Mouse (Mus musculus) lung, embryonic 14.5 days (tissue): ENCODE data around the gene Mindy4. TPM values are rescaled to one million over a fixed set of nuclear protein-coding genes. Genes with fewer than 3 reads are reported as not detected.

Experiments used
- ATAC-seq: fragments of 200-750 bp; cut with Nextera tagmentation; 2 replicates; pipeline ENCODE4 v1.8.0; 2017; ENCODE audit warnings: mild to moderate bottlenecking, moderate TSS enrichment, moderate library complexity; ENCODE audit not compliant: insufficient read depth
- DNase-seq: peaks from one replicate; pipeline ENCODE4 v3.0.0-alpha.2; 2015
- H3K27ac ChIP-seq: fragments of 300-500 bp; sonication (generic); 2 replicates; pipeline ENCODE4 v1.5.1; 2014; ENCODE audit warnings: low read depth, mild to moderate bottlenecking, moderate library complexity
- H3K27me3 ChIP-seq: fragments of 300-500 bp; sonication (generic); 2 replicates; pipeline ENCODE4 v1.6.1; 2014; ENCODE audit warnings: low read length, control low read depth; ENCODE audit not compliant: insufficient read depth
- H3K36me3 ChIP-seq: fragments of 300-500 bp; sonication (generic); 2 replicates; pipeline ENCODE4 v1.6.1; 2014; ENCODE audit warnings: control low read depth; ENCODE audit not compliant: insufficient read depth
- H3K4me1 ChIP-seq: fragments of 300-500 bp; sonication (generic); 2 replicates; pipeline ENCODE4 v1.6.1; 2014; ENCODE audit warnings: antibody characterized with exemption, control low read depth; ENCODE audit not compliant: insufficient read depth
- H3K4me2 ChIP-seq: fragments of 300-500 bp; sonication (generic); 2 replicates; pipeline ENCODE4 v1.6.1; 2014; ENCODE audit warnings: mild to moderate bottlenecking
- H3K4me3 ChIP-seq: fragments of 300-500 bp; sonication (generic); 2 replicates; pipeline ENCODE4 v1.5.1; 2014; ENCODE audit warnings: low read depth, low read length
- H3K9ac ChIP-seq: fragments of 300-500 bp; sonication (generic); 2 replicates; pipeline ENCODE4 v1.6.1; 2014
- H3K9me3 ChIP-seq: fragments of 300-500 bp; sonication (generic); 2 replicates; pipeline ENCODE4 v1.6.1; 2016; ENCODE audit warnings: low read depth, low read length, control low read depth
- CTCF ChIP-seq: IDR thresholded peaks from 2 replicates; pipeline ENCODE4 v1.5.1; 2016; ENCODE audit warnings: antibody characterized with exemption, low read depth
- WGBS: fragments of 180-500 bp; shearing (Covaris S2); extraction: QIAGEN DNeasy Blood & Tissue Kit; methylation state at CpG from one replicate; pipeline ENCODE4 v1.1.7; 2014; 5-methylcytosine and 5-hydroxymethylcytosine counted together
- polyA plus RNA-seq: library from polyadenylated mRNA; unstranded; fragments of >200 nt; fragmentation: Nextera tagmentation; extraction: Ambion mirVana; gene quantifications from 2 replicates; pipeline ENCODE4 v1.2.1, GENCODE M21; 2014

The Mindy4 gene
- 17.7 and 18.8 TPM in 2 replicates for polyA plus RNA-seq

DNA sequence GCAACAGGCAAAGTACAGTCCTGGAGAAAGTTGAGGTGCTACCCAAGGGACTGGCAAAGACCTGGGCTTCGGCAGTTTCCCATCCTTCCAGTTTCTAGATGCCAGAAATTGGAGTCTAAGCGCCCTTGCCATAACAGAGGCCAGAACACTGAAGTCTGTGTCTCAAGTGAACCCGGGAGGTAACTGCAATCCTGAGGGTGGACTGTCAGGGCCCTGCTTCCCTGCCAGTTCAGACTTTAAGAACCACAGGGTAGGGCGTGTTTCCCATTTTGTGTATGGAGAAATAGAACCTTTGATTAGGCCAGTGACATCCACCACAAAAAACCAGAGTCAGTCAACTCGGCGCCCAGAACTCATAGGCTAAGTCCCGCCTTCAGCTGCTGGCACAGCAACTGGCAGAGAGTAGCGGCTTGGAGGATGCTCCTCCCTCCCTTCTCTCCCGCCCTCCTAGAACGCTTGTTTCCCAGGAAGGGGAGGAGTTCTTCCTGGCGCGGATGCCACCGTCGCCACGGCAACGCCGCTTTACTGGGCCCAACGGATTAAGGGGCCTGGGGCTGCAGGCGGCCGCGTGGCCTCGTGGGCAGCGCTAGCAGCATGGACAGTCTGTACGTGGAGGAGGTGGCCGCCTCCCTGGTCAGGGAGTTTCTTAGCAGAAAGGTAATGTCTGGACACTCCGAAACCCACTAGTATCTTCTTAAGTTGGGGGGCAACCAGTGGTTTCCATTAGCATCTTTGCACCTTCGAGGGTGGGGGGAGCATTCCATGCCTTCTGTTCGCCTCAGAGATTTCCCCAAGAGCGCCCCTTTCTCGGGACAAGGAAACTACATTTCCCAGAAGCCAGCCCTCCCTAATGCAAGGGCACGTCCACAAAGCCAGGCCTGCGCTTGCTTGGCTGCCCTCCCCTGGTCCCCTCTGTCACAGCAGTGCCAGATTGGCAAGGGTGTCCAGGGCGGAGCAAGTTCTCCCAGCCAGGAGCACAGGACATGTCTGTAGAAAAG lies at the start of gene Mindy4:
Gene Mindy4, plus strand, starts transcription at position 471 of the 998 bp plus-strand sequence.
- ATAC-seq = peak; percentile 96
- peak; percentile 97 for DNase-seq
- Histone ChIP-seq H3K4me1 (no peaks in the 10 kb centered on the region), H3K4me3 (peak within 1 kb of the TSS; percentile 47), H3K36me3 (no peaks in the 10 kb centered on the region), H3K27ac (peak within 1 kb of the TSS; percentile 78), H3K9me3 (no peaks in the 10 kb centered on the region), H3K4me2 (peak within 1 kb of the TSS; percentile 65), H3K9ac (peak within 1 kb of the TSS; percentile 56), H3K27me3 (no peaks in the 10 kb centered on the region)
- TF ChIP-seq CTCF = peak; percentile 60
- 4% methylated on average over 33 of the region's 33 CpGs for WGBS

DNA sequence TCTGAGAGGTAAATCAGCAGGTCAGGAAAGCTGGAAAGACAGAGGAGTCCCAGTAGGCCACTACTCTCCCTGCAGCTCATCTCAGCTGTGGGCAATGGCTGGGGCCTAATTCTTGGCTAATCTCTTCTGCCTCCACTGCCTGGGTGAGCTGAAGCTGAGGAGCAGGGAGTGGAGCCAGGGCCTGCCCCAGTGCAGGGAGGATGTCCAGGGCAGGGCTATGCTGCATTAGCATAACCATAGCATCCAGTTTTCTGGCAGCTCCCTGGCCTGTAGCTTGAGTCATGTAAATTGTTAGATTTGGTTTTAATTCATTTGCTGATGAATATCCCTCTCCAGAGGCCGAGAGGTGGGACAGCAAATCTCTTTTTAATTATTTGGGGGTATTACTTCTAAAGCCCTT lies 43.9 kb upstream of the Mindy4 start:
- Histone ChIP-seq H3K9me3 (no peaks in the 10 kb centered on the region), H3K4me1 (no peaks in the 10 kb centered on the region), H3K36me3 (no peaks in the 10 kb centered on the region), H3K9ac (no peak overlapping the region), H3K27ac (no peak overlapping the region), H3K27me3 (no peaks in the 10 kb centered on the region), H3K4me3 (no peak overlapping the region), H3K4me2 (no peak overlapping the region)
- 58% methylated on average over 1 of the region's 1 CpGs for WGBS
- ATAC-seq = no peak
- DNase-seq = no peak
- no peak for TF ChIP-seq CTCF

DNA sequence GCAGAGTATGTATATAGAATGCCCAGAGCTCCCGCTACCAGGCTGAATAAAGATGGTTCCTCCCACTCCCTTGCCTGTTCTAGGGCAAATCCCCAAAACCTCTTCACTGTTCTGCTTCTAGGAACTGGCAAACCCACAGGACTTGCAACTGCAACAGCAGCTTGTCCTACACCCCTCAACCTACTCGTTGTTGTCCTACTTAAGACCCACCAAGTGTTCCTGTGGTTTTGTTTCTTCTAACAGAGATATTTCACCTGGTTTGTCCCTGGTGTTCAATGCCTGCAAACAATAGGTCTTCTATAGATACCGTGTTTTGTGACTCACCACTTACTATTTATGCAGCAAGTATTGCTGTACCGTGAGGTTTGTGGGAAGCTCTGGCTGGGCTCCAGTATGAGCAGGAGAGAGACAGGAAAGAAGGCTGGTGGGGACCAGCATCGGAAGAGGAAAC lies 41.8 kb upstream of the Mindy4 start:
- Histone ChIP-seq H3K9ac (no peak overlapping the region), H3K4me2 (no peak overlapping the region), H3K4me3 (no peak overlapping the region), H3K27me3 (no peaks in the 10 kb centered on the region), H3K27ac (no peak overlapping the region), H3K4me1 (no peaks in the 10 kb centered on the region), H3K36me3 (no peaks in the 10 kb centered on the region), H3K9me3 (no peaks in the 10 kb centered on the region)
- DNase-seq = no peak
- TF ChIP-seq CTCF = no peak
- WGBS = 63% methylated on average over 5 of the region's 5 CpGs
- ATAC-seq = no peak

DNA sequence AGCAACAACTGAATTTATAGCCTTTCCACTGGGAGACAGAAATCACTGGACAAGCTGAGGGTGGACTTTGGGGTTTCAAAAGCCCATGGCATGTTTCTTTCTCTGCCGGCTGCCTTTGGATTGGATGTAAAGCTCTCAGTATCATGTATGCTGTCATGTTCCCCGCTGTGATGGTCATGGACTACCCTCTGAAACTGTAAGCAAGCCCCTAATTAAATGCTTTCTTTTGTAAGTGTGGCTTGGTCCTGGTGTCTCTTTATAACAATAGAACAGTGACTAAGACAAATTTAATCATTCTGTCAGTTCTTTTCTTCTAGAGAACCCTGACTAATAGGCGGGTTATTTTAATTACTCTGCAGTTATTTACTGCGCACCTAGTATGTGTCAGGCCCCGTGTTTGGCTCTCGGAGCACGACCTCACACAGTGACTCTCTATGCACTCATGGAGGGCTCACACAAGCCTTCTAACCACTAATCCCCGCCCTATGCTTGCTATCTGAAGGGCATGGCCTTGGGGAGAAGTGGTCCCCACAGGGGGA lies 40.1 kb upstream of the Mindy4 start:
- H3K36me3 ChIP-seq = no peaks in the 10 kb centered on the region
- H3K27ac ChIP-seq = no peak overlapping the region
- no peak overlapping the region for H3K9ac ChIP-seq
- WGBS = 87% methylated on average over 8 of the region's 8 CpGs
- no peaks in the 10 kb centered on the region for H3K9me3 ChIP-seq
- no peak for TF ChIP-seq CTCF
- no peaks in the 10 kb centered on the region for H3K4me1 ChIP-seq
- ATAC-seq = no peak
- no peaks in the 10 kb centered on the region for H3K27me3 ChIP-seq
- no peak overlapping the region for H3K4me2 ChIP-seq
- no peak overlapping the region for H3K4me3 ChIP-seq
- DNase-seq = no peak

DNA sequence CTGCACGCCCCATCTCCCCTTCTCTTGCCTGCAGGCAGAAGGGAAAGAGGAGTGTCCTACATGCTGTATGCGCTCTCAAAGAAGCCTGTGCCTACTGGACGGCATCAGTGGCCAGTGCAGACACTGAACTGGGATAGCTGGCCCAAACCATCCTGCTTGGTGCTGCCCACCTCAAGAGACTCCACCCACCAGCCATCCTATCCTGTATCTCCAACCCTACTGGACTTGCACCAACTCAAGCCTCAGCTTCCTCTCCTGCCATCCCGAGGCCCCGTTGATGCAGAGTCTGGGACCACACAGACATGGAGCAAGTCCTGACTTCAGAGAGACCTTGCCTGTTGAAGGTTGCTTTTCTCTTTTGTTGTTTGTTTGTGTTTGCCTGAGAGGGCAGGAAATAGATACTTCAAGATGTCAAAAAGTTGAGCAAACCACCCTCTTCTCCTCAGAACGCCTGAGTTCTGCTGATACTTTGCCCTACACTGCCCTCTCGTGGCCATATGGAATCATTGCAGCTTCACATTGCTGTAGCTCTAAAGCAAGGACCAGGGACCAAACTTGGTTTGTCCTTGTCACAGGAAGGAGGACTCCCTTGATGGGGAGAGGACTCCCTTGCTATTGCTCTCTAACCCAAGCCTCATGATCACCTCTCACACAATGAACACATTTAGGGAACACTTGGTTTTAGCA lies 36.3 kb upstream of the Mindy4 start:
- H3K4me1 ChIP-seq = no peaks in the 10 kb centered on the region
- H3K9me3 ChIP-seq = no peaks in the 10 kb centered on the region
- no peaks in the 10 kb centered on the region for H3K27me3 ChIP-seq
- H3K4me3 ChIP-seq = no peak overlapping the region
- peak; percentile 97 for TF ChIP-seq CTCF
- DNase-seq (peak; percentile 90), ATAC-seq (peak; percentile 42; the same call in 1 of the 2 replicates)
- 45% methylated on average over 7 of the region's 7 CpGs for WGBS
- H3K9ac ChIP-seq = no peak overlapping the region
- no peaks in the 10 kb centered on the region for H3K36me3 ChIP-seq
- H3K4me2 ChIP-seq = no peak overlapping the region
- H3K27ac ChIP-seq = no peak overlapping the region

DNA sequence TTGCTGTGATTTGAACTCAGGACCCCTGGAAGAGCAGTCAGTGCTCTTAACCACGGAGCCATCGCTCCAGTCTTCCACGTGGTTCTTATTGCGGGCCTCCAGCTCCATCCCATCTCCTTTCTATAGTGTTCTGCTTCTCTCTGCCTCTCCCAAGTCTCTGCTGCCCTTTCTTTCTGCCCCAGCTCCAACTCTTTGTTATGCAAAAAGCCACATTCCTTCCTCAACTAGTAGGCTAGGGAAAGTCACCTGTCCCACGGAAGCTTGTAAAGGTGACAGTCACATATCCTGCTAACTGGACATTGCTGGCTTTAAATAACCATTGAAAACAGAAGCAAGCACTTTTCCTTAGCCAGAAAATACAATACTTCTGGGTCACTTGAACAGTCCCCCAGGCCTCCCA lies 33.4 kb upstream of the Mindy4 start:
- Histone ChIP-seq H3K4me3 (no peak overlapping the region), H3K4me1 (no peaks in the 10 kb centered on the region), H3K27me3 (no peaks in the 10 kb centered on the region), H3K36me3 (no peaks in the 10 kb centered on the region), H3K27ac (no peak overlapping the region), H3K9me3 (no peaks in the 10 kb centered on the region), H3K4me2 (no peak overlapping the region), H3K9ac (no peak overlapping the region)
- 70% methylated on average over 5 of the region's 5 CpGs for WGBS
- DNase-seq = no peak
- TF ChIP-seq CTCF = no peak
- no peak for ATAC-seq

DNA sequence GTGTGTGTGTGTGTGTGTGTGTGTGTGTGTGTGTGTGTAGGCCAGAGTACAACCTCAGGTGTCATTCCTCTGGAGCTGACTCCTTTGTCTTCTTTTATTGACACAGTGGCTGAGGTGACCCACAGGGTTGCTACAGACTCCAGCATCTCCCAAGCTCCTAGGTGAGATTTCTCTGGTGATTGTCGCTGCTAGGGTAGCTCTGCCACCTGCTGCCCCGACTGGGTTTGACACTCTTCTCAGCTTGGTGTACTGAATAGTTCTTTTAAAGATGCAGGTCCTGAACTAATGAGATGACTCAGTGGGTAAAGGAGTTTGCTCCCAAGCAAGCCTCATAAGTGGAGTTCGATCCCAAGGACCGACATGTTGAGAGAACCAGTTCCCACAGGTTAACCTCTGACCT lies 31.5 kb upstream of the Mindy4 start:
- Histone ChIP-seq H3K4me2 (no peak overlapping the region), H3K9ac (no peak overlapping the region), H3K36me3 (no peaks in the 10 kb centered on the region), H3K27me3 (no peaks in the 10 kb centered on the region), H3K27ac (no peak overlapping the region), H3K9me3 (no peaks in the 10 kb centered on the region), H3K4me1 (0 out of 2 replicates have a peak, but pooled peaks cover 3% of the 10 kb centered on the region), H3K4me3 (no peak overlapping the region)
- WGBS = 42% methylated on average over 4 of the region's 4 CpGs
- ATAC-seq (no peak), DNase-seq (no peak)
- TF ChIP-seq CTCF = 0 out of 2 replicates have a peak, but pooled peaks have one; percentile 7
